Mouse (Mus musculus): Measurements from ENCODE around the gene Cd5. TPM values are rescaled to one million over a fixed set of nuclear protein-coding genes. Genes with fewer than 3 reads are reported as not detected.

The Cd5 gene
- total and polyA plus RNA-seq, 2 experiments from 2014 or later, result 0.53 to 0.55 TPM

- Histone ChIP-seq H3K9me3 (ENCODE audit: low read length) (no peaks in the 10 kb centered on the region), H3K36me3 (ENCODE audit: insufficient read depth, low read length) (no peaks in the 10 kb centered on the region), H3K27ac (ENCODE audit: low read depth, low read length) (no peak overlapping the region), H3K9ac (replicated peaks; ENCODE audit: low read length, poor library complexity, severe bottlenecking) (no peak overlapping the region), H3K4me3 (ENCODE audit: low read depth, low read length) (no peak overlapping the region), H3K27me3 (ENCODE audit: insufficient read depth, low read length) (no peaks in the 10 kb centered on the region), H3K4me2 (ENCODE audit: low read depth, low read length, poor library complexity, severe bottlenecking) (no peak overlapping the region), H3K4me1 (ENCODE audit: insufficient read depth, low read length) (no peaks in the 10 kb centered on the region)
- DNase-seq (ENCODE audit: low spot score) (no peak), ATAC-seq (ENCODE audit: low FRiP score) (no peak)
- no peak for TF ChIP-seq CTCF (IDR thresholded peaks at IDR 0.05)
Measured at GRCm38 (mm10) chr19:10757125-10757524, 18.3 kb upstream of the Cd5 start.

GRCm38 (mm10) chr19:10752646-10753045 lies 13.8 kb upstream of the Cd5 start:
- WGBS, result 97% methylated on average over 5 of the region's 5 CpGs
- Histone ChIP-seq H3K27ac (ENCODE audit: low read depth, low read length) (no peak overlapping the region), H3K36me3 (ENCODE audit: insufficient read depth, low read length) (no peaks in the 10 kb centered on the region), H3K4me2 (ENCODE audit: low read depth, low read length, poor library complexity, severe bottlenecking) (no peak overlapping the region), H3K4me1 (ENCODE audit: insufficient read depth, low read length) (no peaks in the 10 kb centered on the region), H3K4me3 (ENCODE audit: low read depth, low read length) (no peak overlapping the region), H3K9ac (replicated peaks; ENCODE audit: low read length, poor library complexity, severe bottlenecking) (no peak overlapping the region), H3K27me3 (ENCODE audit: insufficient read depth, low read length) (no peaks in the 10 kb centered on the region), H3K9me3 (ENCODE audit: low read length) (no peaks in the 10 kb centered on the region)
- no peak for TF ChIP-seq CTCF (IDR thresholded peaks at IDR 0.05)
- DNase-seq (ENCODE audit: low spot score) (no peak), ATAC-seq (ENCODE audit: low FRiP score) (no peak)

- Histone ChIP-seq H3K9ac (replicated peaks; ENCODE audit: low read length, poor library complexity, severe bottlenecking) (no peak overlapping the region), H3K27ac (ENCODE audit: low read depth, low read length) (no peak overlapping the region), H3K36me3 (ENCODE audit: insufficient read depth, low read length) (no peaks in the 10 kb centered on the region), H3K4me2 (ENCODE audit: low read depth, low read length, poor library complexity, severe bottlenecking) (no peak overlapping the region), H3K27me3 (ENCODE audit: insufficient read depth, low read length) (no peaks in the 10 kb centered on the region), H3K4me1 (ENCODE audit: insufficient read depth, low read length) (no peaks in the 10 kb centered on the region), H3K9me3 (ENCODE audit: low read length) (no peaks in the 10 kb centered on the region), H3K4me3 (ENCODE audit: low read depth, low read length) (no peak overlapping the region)
- 86% methylated on average over 6 of the region's 6 CpGs for WGBS
- DNase-seq (ENCODE audit: low spot score) (no peak), ATAC-seq (ENCODE audit: low FRiP score) (no peak)
- no peak for TF ChIP-seq CTCF (IDR thresholded peaks at IDR 0.05)
Measured at GRCm38 (mm10) chr19:10752106-10752505, 13.3 kb upstream of the Cd5 start.

GRCm38 (mm10) chr19:10751607-10752006 lies 12.8 kb upstream of the Cd5 start:
- WGBS, result 85% methylated on average over 1 of the region's 1 CpGs
- no peaks in the 10 kb centered on the region for H3K4me1 ChIP-seq (ENCODE audit: insufficient read depth, low read length)
- ATAC-seq (ENCODE audit: low FRiP score) (no peak), DNase-seq (ENCODE audit: low spot score) (no peak)
- no peak overlapping the region for H3K4me3 ChIP-seq (ENCODE audit: low read depth, low read length)
- no peaks in the 10 kb centered on the region for H3K36me3 ChIP-seq (ENCODE audit: insufficient read depth, low read length)
- H3K27me3 ChIP-seq (ENCODE audit: insufficient read depth, low read length), result no peaks in the 10 kb centered on the region
- H3K4me2 ChIP-seq (ENCODE audit: low read depth, low read length, poor library complexity, severe bottlenecking), result no peak overlapping the region
- H3K27ac ChIP-seq (ENCODE audit: low read depth, low read length), result no peak overlapping the region
- H3K9me3 ChIP-seq (ENCODE audit: low read length), result no peaks in the 10 kb centered on the region
- no peak for TF ChIP-seq CTCF (IDR thresholded peaks at IDR 0.05)
- H3K9ac ChIP-seq (replicated peaks; ENCODE audit: low read length, poor library complexity, severe bottlenecking), result no peak overlapping the region

GRCm38 (mm10) chr19:10750161-10750560 lies 11.4 kb upstream of the Cd5 start:
- ATAC-seq (ENCODE audit: low FRiP score) (no peak), DNase-seq (ENCODE audit: low spot score) (no peak)
- H3K4me2 ChIP-seq (ENCODE audit: low read depth, low read length, poor library complexity, severe bottlenecking), result no peak overlapping the region
- no peak for TF ChIP-seq CTCF (IDR thresholded peaks at IDR 0.05)
- H3K27ac ChIP-seq (ENCODE audit: low read depth, low read length), result no peak overlapping the region
- H3K9ac ChIP-seq (replicated peaks; ENCODE audit: low read length, poor library complexity, severe bottlenecking), result no peak overlapping the region
- H3K4me1 ChIP-seq (ENCODE audit: insufficient read depth, low read length), result no peaks in the 10 kb centered on the region
- H3K9me3 ChIP-seq (ENCODE audit: low read length), result no peaks in the 10 kb centered on the region
- no peaks in the 10 kb centered on the region for H3K36me3 ChIP-seq (ENCODE audit: insufficient read depth, low read length)
- H3K4me3 ChIP-seq (ENCODE audit: low read depth, low read length), result no peak overlapping the region
- 91% methylated on average over 6 of the region's 6 CpGs for WGBS
- no peaks in the 10 kb centered on the region for H3K27me3 ChIP-seq (ENCODE audit: insufficient read depth, low read length)

- Histone ChIP-seq H3K9me3 (ENCODE audit: low read length) (no peaks in the 10 kb centered on the region), H3K9ac (replicated peaks; ENCODE audit: low read length, poor library complexity, severe bottlenecking) (no peak overlapping the region), H3K27me3 (ENCODE audit: insufficient read depth, low read length) (no peaks in the 10 kb centered on the region), H3K4me1 (ENCODE audit: insufficient read depth, low read length) (no peaks in the 10 kb centered on the region), H3K4me2 (ENCODE audit: low read depth, low read length, poor library complexity, severe bottlenecking) (no peak overlapping the region), H3K4me3 (ENCODE audit: low read depth, low read length) (no peak overlapping the region), H3K36me3 (ENCODE audit: insufficient read depth, low read length) (no peaks in the 10 kb centered on the region), H3K27ac (ENCODE audit: low read depth, low read length) (no peak overlapping the region)
- WGBS, result 84% methylated on average over 6 of the region's 6 CpGs
- TF ChIP-seq CTCF (IDR thresholded peaks at IDR 0.05), result no peak
- ATAC-seq (ENCODE audit: low FRiP score) (no peak), DNase-seq (ENCODE audit: low spot score) (no peak)
Measured at GRCm38 (mm10) chr19:10749295-10749694, 10.5 kb upstream of the Cd5 start.
